Mouse (Mus musculus) left cerebral cortex, postnatal 4 days (tissue): ENCODE measurements around the gene Mex3b. TPM values are rescaled to one million over a fixed set of nuclear protein-coding genes. Genes with fewer than 3 reads are reported as not detected.

ENCODE experiments used
- DNase-seq: peaks from one replicate; pipeline ENCODE4 v3.0.0-alpha.2; 2022
- intact Hi-C: fragments of 180-260 bp; cut with DNase I; formaldehyde crosslinking; loops from one replicate; pipeline ENCODE4 v1.15.1; 2025
- total RNA-seq, 2 experiments: library from RNA; stranded (reverse); gene quantifications; 2 replicates each; pipeline ENCODE4 v1.2.3; 2021

The Mex3b gene
- total RNA-seq, 2 experiments from 2014 or later: 73.8 to 79.0 TPM

- intact Hi-C loops: no loop called here
- no peak for DNase-seq
These were observed 43.6 kb downstream of the Mex3b start for GRCm38 (mm10) chr7:82910536-82911384.

- intact Hi-C loops: no loop called here
- DNase-seq: no peak
These were observed 44.4 kb downstream of the Mex3b start for GRCm38 (mm10) chr7:82911501-82911900.

- intact Hi-C loops: no loop called here
- no peak for DNase-seq
These were observed 47.2 kb downstream of the Mex3b start for GRCm38 (mm10) chr7:82914297-82914696.

Other genes starting within 250 kb of the Mex3b start
- gene Saxo2, start 218.8 kb upstream of the Mex3b start, total RNA-seq: 10 to 100 TPM in 1 of 2 experiments, 1 to 10 TPM in 1; 8.9 to 14.2 TPM
- gene Efl1, start 218.7 kb upstream of the Mex3b start, total RNA-seq: 10 to 100 TPM; 20.3 to 22.5 TPM